Mouse (Mus musculus): ENCODE measurements around the gene Tubb1.

- TF ChIP-seq EP300 (optimal IDR thresholded peaks at IDR 0.05) (no peak), CTCF (IDR thresholded peaks at IDR 0.05; ENCODE audit: low read depth) (no peak)
Observed at GRCm38 (mm10) chr2:174448405-174448804, 2.1 kb upstream of the Tubb1 start.

All from stomach, postnatal 0 days (tissue).